Mouse (Mus musculus) ES-Bruce4 (cell line): Measurements from ENCODE around the gene Pcnx. TPM values are rescaled to one million over a fixed set of nuclear protein-coding genes. Genes with fewer than 3 reads are reported as not detected.

Experiments
- H3K27ac ChIP-seq: 2 replicates; pipeline ENCODE4 v1.5.1; 2012; ENCODE audit warnings: low read length, inconsistent platforms; ENCODE audit not compliant: insufficient read depth
- H3K27me3 ChIP-seq: 2 replicates; pipeline ENCODE4 v1.6.1; 2012; ENCODE audit warnings: mild to moderate bottlenecking, low read length, inconsistent platforms; ENCODE audit not compliant: control insufficient read depth, poor library complexity, insufficient read depth, severe bottlenecking
- H3K36me3 ChIP-seq: 2 replicates; pipeline ENCODE4 v1.6.1; 2012; ENCODE audit warnings: inconsistent platforms, mild to moderate bottlenecking, low read length, moderate library complexity; ENCODE audit not compliant: control insufficient read depth, poor library complexity, insufficient read depth, severe bottlenecking
- H3K4me1 ChIP-seq: one replicate; pipeline ENCODE4 v1.8.1; 2011; ENCODE audit warnings: low read length; ENCODE audit not compliant: control insufficient read depth, insufficient read depth
- H3K4me3 ChIP-seq: 2 replicates; pipeline ENCODE4 v1.5.1; 2011; ENCODE audit warnings: low read depth, mild to moderate bottlenecking, low read length
- H3K9ac ChIP-seq: 2 replicates; pipeline ENCODE4 v1.6.1; 2012; ENCODE audit warnings: low read depth, mild to moderate bottlenecking, inconsistent platforms; ENCODE audit not compliant: poor library complexity, severe bottlenecking
- H3K9me3 ChIP-seq: replicated peaks from 2 replicates; pipeline ENCODE4 v1.6.1; 2012; ENCODE audit warnings: mild to moderate bottlenecking, low read length, inconsistent platforms; ENCODE audit not compliant: control insufficient read depth, poor library complexity, insufficient read depth, severe bottlenecking
- CTCF ChIP-seq: IDR thresholded peaks from one replicate; pipeline ENCODE4 v1.8.1; 2011; ENCODE audit warnings: low read depth, low read length
- EP300 ChIP-seq: IDR thresholded peaks from 2 replicates; pipeline ENCODE4 v1.6.1; 2011; ENCODE audit warnings: low read depth, low read length; ENCODE audit not compliant: insufficient read depth
- POLR2A ChIP-seq: IDR thresholded peaks from one replicate; pipeline ENCODE4 v1.8.1; 2011; ENCODE audit warnings: low read length; ENCODE audit not compliant: insufficient read depth
- polyA plus RNA-seq: library from polyadenylated mRNA; stranded (reverse); fragments of >200 nt; gene quantifications from 2 replicates; pipeline ENCODE4 v1.2.4, GENCODE M21; 2011; ENCODE audit warnings: low read depth; ENCODE audit not compliant: missing spikeins, insufficient read depth, insufficient read length

Gene Pcnx
- polyA plus RNA-seq, 1 experiment, result 18.5 TPM

DNA sequence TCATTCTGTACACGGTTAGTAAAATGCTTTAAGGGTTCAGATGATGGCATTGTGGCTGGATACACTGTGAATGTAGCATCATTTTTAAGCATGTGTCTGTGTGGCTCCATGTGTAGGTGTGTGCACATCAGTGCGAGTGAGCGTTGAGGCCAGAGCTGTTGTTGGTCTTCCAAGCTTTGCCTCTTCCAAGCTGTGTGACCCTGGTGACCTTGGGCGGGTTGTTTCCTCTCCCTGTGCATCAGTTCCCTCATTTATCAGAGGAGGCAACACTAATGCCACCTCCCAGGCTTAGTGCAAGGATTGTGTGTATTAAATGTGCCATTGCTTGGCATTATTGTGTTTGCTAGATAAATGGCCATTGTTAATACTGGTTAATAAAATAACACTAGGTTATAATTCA lies 76.2 kb downstream of the Pcnx start:
- no peaks in the 10 kb centered on the region for H3K36me3 ChIP-seq
- H3K27me3 ChIP-seq, result no peaks in the 10 kb centered on the region
- H3K9me3 ChIP-seq, result no peaks in the 10 kb centered on the region
- H3K4me3 ChIP-seq, result no peak overlapping the region
- H3K4me1 ChIP-seq, result no peaks in the 10 kb centered on the region
- no peak overlapping the region for H3K9ac ChIP-seq
- TF ChIP-seq EP300, result no peak
- no peak for TF ChIP-seq CTCF
- TF ChIP-seq POLR2A, result no peak
- no peak overlapping the region for H3K27ac ChIP-seq

DNA sequence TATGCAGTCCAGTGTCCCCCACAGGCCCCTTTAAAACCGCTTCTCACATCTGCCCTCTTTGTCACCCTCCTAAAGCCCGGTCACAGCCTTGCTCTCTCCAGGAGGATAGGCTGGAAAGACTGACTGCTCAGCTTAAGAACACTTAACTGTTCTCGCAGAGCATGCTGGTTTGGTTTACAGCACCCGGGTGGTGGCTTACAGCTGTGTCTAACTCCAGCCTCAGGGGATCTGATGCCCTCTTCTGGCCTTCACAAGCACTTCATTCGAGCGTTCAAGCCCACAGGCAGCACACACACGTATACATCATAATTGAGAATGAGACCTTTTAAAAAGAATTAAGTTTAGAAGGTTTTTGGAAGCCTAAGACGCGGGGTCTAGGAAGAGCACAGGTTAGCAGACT lies 81.4 kb downstream of the Pcnx start:
- Histone ChIP-seq H3K4me1 (no peaks in the 10 kb centered on the region), H3K9ac (no peak overlapping the region), H3K4me3 (no peak overlapping the region), H3K9me3 (no peaks in the 10 kb centered on the region), H3K36me3 (no peaks in the 10 kb centered on the region), H3K27ac (no peak overlapping the region), H3K27me3 (no peaks in the 10 kb centered on the region)
- no peak for TF ChIP-seq EP300
- peak; percentile 40 for TF ChIP-seq CTCF
- no peak for TF ChIP-seq POLR2A

DNA sequence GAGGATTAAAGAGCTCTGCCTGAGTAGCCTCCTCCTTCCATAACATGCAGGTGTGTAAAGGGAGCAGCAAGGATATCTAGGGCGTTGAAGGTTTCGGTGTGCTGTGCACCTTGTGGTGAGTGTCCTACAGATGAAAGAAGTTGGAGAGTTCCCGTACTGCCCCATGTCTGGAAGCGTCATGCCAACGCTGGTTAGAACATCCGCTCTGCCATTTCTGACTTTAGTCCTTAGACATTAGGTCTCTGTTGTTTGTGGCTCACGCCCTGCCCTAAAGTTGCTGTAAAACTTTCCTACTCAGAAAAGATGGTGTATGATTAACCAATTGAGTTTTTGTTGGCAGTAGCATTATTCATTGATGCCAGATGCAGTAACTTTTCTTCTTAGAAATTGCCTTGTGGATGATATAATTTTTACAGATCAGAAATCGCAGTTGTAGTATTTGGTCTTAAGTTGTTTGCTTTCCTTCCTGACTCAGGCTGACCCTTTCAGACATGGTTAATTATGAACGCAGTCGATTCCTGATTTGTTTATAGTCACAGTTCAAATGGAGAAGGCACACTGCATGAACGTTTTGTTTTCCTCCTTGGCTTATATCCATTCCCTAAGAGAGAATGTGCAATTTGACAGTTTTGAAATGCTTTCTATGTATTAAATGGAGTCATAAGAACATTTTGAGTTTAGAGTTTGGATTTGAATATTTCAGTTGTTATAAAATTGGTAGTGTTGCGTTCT lies 83.7 kb downstream of the Pcnx start:
- no peak overlapping the region for H3K9ac ChIP-seq
- no peak overlapping the region for H3K27ac ChIP-seq
- H3K36me3 ChIP-seq, result no peaks in the 10 kb centered on the region
- H3K4me3 ChIP-seq, result no peak overlapping the region
- TF ChIP-seq EP300, result no peak
- TF ChIP-seq POLR2A, result no peak
- no peak for TF ChIP-seq CTCF
- no peaks in the 10 kb centered on the region for H3K27me3 ChIP-seq
- 0 out of 2 replicates have a peak, but pooled peaks cover 2% of the 10 kb centered on the region for H3K9me3 ChIP-seq
- no peaks in the 10 kb centered on the region for H3K4me1 ChIP-seq

DNA sequence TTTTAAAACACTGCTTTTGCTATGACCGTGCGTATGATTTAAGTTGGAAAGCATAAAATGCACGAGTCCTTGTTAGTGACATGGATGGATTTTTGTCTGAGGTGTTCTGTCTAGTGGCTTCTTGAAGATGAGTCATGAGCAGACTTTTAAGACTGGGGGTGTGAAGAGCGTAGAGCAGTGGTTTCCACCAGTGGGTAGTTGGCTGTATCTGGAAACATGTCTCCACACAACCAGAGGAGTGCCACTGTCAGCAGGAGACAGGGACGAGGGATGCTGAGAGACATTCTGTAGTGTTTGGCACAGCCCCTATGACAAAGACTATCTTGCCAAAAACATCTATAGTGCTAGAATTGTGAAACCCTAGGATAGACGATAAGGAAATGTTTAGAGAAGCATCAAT lies 89.2 kb downstream of the Pcnx start:
- Histone ChIP-seq H3K27ac (no peak overlapping the region), H3K27me3 (no peaks in the 10 kb centered on the region), H3K9me3 (0 out of 2 replicates have a peak, but pooled peaks cover 2% of the 10 kb centered on the region), H3K9ac (no peak overlapping the region), H3K36me3 (no peaks in the 10 kb centered on the region), H3K4me3 (no peak overlapping the region), H3K4me1 (no peaks in the 10 kb centered on the region)
- TF ChIP-seq CTCF, result no peak
- no peak for TF ChIP-seq EP300
- TF ChIP-seq POLR2A, result no peak

DNA sequence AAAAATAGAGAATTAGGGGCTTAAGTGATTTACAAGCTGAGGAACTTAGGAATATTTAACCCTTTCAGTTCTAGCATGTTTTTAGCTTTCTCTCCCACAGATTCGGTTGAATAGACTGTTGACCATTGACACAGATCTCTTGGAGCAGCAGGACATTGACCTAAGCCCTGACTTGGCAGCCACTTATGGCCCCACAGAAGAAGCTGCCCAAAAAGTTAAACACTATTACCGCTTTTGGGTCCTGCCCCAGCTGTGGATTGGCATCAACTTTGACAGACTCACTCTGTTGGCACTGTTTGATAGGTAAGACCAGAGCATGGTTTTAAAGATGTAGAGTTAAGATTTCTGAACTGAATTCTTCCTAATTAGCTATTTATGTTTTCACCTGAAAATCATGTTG lies 90.2 kb downstream of the Pcnx start:
- no peak for TF ChIP-seq EP300
- no peak for TF ChIP-seq CTCF
- no peak for TF ChIP-seq POLR2A
- Histone ChIP-seq H3K27ac (no peak overlapping the region), H3K36me3 (no peaks in the 10 kb centered on the region), H3K4me1 (no peaks in the 10 kb centered on the region), H3K27me3 (no peaks in the 10 kb centered on the region), H3K9me3 (0 out of 2 replicates have a peak, but pooled peaks cover 2% of the 10 kb centered on the region), H3K4me3 (no peak overlapping the region), H3K9ac (no peak overlapping the region)

DNA sequence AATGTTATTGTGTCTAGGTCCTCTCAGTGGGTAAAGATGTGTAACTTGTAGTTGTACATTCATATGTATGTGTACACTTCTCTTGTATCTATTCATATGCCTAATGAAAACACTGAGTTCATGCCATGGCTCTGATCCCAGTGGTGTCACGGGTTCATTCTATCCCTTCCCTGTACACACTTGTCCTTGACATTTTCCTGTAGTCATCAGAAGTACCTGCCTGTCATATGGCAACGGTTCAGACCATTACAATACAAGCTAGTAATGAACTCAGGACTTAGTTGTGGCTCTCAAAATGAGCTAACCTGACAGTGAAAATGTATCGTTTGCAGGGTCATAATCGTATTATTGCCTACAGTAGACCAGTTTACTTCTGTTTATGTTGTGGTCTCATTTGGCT lies 98.5 kb downstream of the Pcnx start:
- TF ChIP-seq EP300 (no peak), CTCF (no peak), POLR2A (no peak)

More for the DNA sequence above, 98.5 kb downstream of the Pcnx start:
- H3K9ac ChIP-seq, result no peak overlapping the region
- no peaks in the 10 kb centered on the region for H3K27me3 ChIP-seq
- no peak overlapping the region for H3K27ac ChIP-seq
- H3K36me3 ChIP-seq, result no peaks in the 10 kb centered on the region
- H3K4me3 ChIP-seq, result no peak overlapping the region
- no peaks in the 10 kb centered on the region for H3K9me3 ChIP-seq
- no peaks in the 10 kb centered on the region for H3K4me1 ChIP-seq
